Mouse (Mus musculus) lung, embryonic 14.5 days (tissue): ENCODE data around the gene Wdr64. TPM values are rescaled to one million over a fixed set of nuclear protein-coding genes. Genes with fewer than 3 reads are reported as not detected.

ENCODE experiments used
- ATAC-seq: fragments of 200-750 bp; cut with Nextera tagmentation; 2 replicates; pipeline ENCODE4 v1.8.0; 2017; ENCODE audit warnings: mild to moderate bottlenecking, moderate TSS enrichment, moderate library complexity; ENCODE audit not compliant: insufficient read depth
- DNase-seq: peaks from one replicate; pipeline ENCODE4 v3.0.0-alpha.2; 2015
- H3K27ac ChIP-seq: fragments of 300-500 bp; sonication (generic); 2 replicates; pipeline ENCODE4 v1.5.1; 2014; ENCODE audit warnings: low read depth, mild to moderate bottlenecking, moderate library complexity
- H3K27me3 ChIP-seq: fragments of 300-500 bp; sonication (generic); 2 replicates; pipeline ENCODE4 v1.6.1; 2014; ENCODE audit warnings: low read length, control low read depth; ENCODE audit not compliant: insufficient read depth
- H3K36me3 ChIP-seq: fragments of 300-500 bp; sonication (generic); 2 replicates; pipeline ENCODE4 v1.6.1; 2014; ENCODE audit warnings: control low read depth; ENCODE audit not compliant: insufficient read depth
- H3K4me1 ChIP-seq: fragments of 300-500 bp; sonication (generic); 2 replicates; pipeline ENCODE4 v1.6.1; 2014; ENCODE audit warnings: antibody characterized with exemption, control low read depth; ENCODE audit not compliant: insufficient read depth
- H3K4me2 ChIP-seq: fragments of 300-500 bp; sonication (generic); 2 replicates; pipeline ENCODE4 v1.6.1; 2014; ENCODE audit warnings: mild to moderate bottlenecking
- H3K4me3 ChIP-seq: fragments of 300-500 bp; sonication (generic); 2 replicates; pipeline ENCODE4 v1.5.1; 2014; ENCODE audit warnings: low read depth, low read length
- H3K9ac ChIP-seq: fragments of 300-500 bp; sonication (generic); 2 replicates; pipeline ENCODE4 v1.6.1; 2014
- H3K9me3 ChIP-seq: fragments of 300-500 bp; sonication (generic); 2 replicates; pipeline ENCODE4 v1.6.1; 2016; ENCODE audit warnings: low read depth, low read length, control low read depth
- CTCF ChIP-seq: IDR thresholded peaks from 2 replicates; pipeline ENCODE4 v1.5.1; 2016; ENCODE audit warnings: antibody characterized with exemption, low read depth
- WGBS: fragments of 180-500 bp; shearing (Covaris S2); extraction: QIAGEN DNeasy Blood & Tissue Kit; methylation state at CpG from one replicate; pipeline ENCODE4 v1.1.7; 2014; 5-methylcytosine and 5-hydroxymethylcytosine counted together
- polyA plus RNA-seq: library from polyadenylated mRNA; unstranded; fragments of >200 nt; fragmentation: Nextera tagmentation; extraction: Ambion mirVana; gene quantifications from 2 replicates; pipeline ENCODE4 v1.2.1, GENCODE M21; 2014

Wdr64 gene
- polyA plus RNA-seq, 1 experiment from 2014 or later: not detected

DNA sequence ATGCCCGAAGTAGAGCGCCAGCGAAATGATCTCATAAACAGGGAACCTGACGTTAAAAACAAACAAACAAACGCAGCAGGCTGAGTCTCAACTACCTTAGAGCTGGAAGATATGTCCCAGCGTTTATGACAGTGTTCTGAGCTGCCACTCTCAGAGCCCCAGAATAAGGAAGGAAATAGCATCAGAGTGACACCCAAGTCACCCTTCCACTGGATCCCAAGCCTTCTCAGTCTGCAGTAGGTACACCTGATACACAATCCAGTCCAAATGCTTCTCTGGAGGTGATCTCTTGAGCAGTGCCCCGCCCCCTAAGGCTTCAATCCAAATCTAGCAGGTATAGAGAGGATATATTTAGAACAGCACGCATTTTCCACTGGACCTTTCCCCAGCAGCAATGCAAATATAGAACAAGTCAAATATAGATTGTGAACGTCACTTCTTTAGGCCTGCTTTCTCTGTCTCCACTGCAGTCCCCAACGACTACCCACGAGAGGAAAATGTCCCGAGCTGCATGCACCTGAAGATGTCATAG lies 4.9 kb upstream of the Wdr64 start:
- ATAC-seq (peak; percentile 7; the same call in 1 of the 2 replicates), DNase-seq (peak; percentile 28)
- no peaks in the 10 kb centered on the region for H3K27me3 ChIP-seq
- no peaks in the 10 kb centered on the region for H3K4me1 ChIP-seq
- no peaks in the 10 kb centered on the region for H3K36me3 ChIP-seq
- WGBS: 31% methylated on average over 12 of the region's 12 CpGs
- H3K4me3 ChIP-seq: peak overlapping the region; percentile 72
- H3K9ac ChIP-seq: peak overlapping the region; percentile 36; the same call in 1 of the 2 replicates
- TF ChIP-seq CTCF: no peak
- peak overlapping the region; percentile 59 for H3K4me2 ChIP-seq
- H3K27ac ChIP-seq: peak overlapping the region; percentile 15; the same call in 1 of the 2 replicates
- H3K9me3 ChIP-seq: no peaks in the 10 kb centered on the region

DNA sequence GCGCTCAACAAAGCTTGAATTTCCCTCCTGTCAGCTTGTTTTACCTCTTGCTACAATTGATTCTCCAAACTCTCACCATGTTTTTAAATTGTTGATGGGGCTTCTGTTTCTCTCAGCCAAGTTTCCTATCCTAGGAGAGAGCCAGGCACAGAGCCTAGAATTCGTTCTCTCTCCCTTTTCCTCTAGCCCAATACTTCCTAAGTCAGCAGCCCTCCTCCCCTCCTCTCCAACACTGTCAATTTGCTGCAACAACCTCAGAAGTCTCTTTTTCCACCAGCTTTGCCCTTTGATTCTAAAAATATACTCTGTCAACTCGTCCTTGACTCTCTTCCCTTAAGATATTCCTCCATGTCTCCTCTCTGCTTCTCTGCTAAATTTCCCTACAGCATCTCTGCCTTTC lies 982 bp downstream of the Wdr64 start:
- Histone ChIP-seq H3K4me1 (no peaks in the 10 kb centered on the region), H3K27ac (no peak overlapping the region), H3K4me3 (no peak overlapping the region), H3K27me3 (no peaks in the 10 kb centered on the region), H3K9ac (no peak overlapping the region), H3K36me3 (no peaks in the 10 kb centered on the region), H3K9me3 (no peaks in the 10 kb centered on the region), H3K4me2 (no peak overlapping the region)
- TF ChIP-seq CTCF: no peak
- ATAC-seq (no peak), DNase-seq (no peak)
- 52% methylated on average over 3 of the region's 3 CpGs for WGBS

DNA sequence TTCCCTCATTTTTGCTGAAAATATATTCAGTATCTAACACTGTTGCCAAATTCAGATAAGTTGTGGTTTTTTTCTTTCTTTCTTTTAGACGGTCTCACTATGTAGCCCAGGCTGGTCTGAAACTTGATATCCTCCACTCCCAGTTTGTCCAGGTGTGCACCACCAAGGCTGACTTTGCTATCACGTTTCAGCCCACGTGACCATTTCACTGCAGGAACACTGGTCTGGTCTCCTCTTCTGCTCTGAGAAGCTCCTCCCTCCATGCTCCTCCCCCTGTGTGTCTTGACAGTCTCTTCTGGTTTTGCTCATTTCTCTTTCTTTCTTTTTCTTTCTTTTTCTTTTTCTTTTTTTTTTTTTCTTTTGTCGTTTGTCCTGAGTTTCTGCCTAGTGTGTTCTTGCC lies 1.4 kb downstream of the Wdr64 start:
- ATAC-seq (peak; percentile 24; the same call in 1 of the 2 replicates), DNase-seq (no peak)
- no peak for TF ChIP-seq CTCF
- Histone ChIP-seq H3K27ac (no peak overlapping the region), H3K9me3 (no peaks in the 10 kb centered on the region), H3K9ac (no peak overlapping the region), H3K4me2 (no peak overlapping the region), H3K4me1 (no peaks in the 10 kb centered on the region), H3K4me3 (no peak overlapping the region), H3K27me3 (no peaks in the 10 kb centered on the region), H3K36me3 (no peaks in the 10 kb centered on the region)
- 26% methylated on average over 4 of the region's 4 CpGs for WGBS

DNA sequence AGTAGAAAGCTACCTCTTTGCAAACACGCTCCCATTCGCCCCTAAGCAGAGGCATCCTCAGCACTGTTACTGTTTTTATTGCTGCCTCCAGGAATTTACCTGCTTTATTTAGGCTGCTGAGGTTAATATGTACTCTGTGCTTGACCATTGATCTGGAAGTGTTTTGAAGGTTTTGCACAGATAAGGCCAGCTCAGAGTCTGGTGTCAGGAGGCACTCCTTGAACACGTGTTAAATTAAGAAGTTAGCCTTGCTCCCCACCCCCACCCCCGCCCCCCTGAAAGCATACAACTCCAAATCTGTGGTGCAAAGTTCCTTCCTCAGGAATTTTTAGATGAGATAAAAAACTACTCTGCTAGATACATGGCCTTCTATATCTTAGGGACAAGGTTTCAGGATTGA lies 2.8 kb downstream of the Wdr64 start:
- Histone ChIP-seq H3K9me3 (no peaks in the 10 kb centered on the region), H3K4me1 (no peaks in the 10 kb centered on the region), H3K27me3 (no peaks in the 10 kb centered on the region), H3K4me2 (no peak overlapping the region), H3K36me3 (no peaks in the 10 kb centered on the region), H3K4me3 (no peak overlapping the region), H3K9ac (no peak overlapping the region), H3K27ac (no peak overlapping the region)
- WGBS: 58% methylated on average over 4 of the region's 4 CpGs
- no peak for DNase-seq
- no peak for ATAC-seq
- TF ChIP-seq CTCF: no peak

DNA sequence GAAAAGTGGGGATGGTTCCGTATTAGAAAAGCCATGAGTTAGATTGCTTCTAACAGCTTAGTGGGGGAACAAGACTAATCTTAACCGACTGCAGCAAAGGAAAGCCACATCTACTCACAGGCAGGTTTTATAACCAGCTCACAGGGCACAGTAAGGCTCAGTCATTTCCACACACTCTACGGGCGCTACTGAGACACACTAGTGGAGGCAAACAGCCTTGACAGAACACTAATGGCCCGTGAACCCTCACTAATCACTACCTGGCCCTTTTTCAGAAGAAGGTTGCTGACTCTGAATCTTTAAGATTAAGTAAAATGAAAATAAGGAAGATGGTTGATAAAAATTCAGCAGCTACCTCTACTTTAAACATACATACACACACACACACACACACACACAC lies 9.2 kb downstream of the Wdr64 start:
- Histone ChIP-seq H3K9ac (no peak overlapping the region), H3K27ac (no peak overlapping the region), H3K4me3 (no peak overlapping the region), H3K9me3 (no peaks in the 10 kb centered on the region), H3K27me3 (no peaks in the 10 kb centered on the region), H3K36me3 (no peaks in the 10 kb centered on the region), H3K4me1 (no peaks in the 10 kb centered on the region), H3K4me2 (no peak overlapping the region)
- WGBS: 70% methylated on average over 5 of the region's 5 CpGs
- no peak for ATAC-seq
- DNase-seq: no peak
- no peak for TF ChIP-seq CTCF

DNA sequence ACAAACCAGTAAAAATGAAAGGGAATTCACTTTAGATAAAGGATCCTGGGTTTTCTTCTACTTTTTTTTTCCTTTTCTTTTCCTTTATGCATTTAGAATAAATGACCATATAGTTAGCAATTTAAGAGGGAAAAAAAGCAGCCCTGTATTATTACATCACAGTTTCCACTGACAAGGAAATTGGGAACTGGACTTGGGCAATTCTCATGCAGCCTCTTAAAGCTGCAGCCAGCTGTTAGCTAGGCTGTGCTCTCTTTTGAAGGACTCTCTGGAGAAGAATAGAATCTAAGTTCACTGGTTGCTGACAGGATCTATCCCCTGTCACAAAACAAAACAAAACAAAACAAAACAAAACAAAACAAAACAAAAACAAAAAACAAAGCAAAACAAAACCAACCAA lies 9.6 kb downstream of the Wdr64 start:
- H3K27me3 ChIP-seq: no peaks in the 10 kb centered on the region
- no peak for TF ChIP-seq CTCF
- H3K4me2 ChIP-seq: no peak overlapping the region
- ATAC-seq (no peak), DNase-seq (peak; percentile 17)
- H3K9me3 ChIP-seq: no peaks in the 10 kb centered on the region
- no peak overlapping the region for H3K4me3 ChIP-seq
- no peaks in the 10 kb centered on the region for H3K36me3 ChIP-seq
- H3K4me1 ChIP-seq: no peaks in the 10 kb centered on the region
- H3K27ac ChIP-seq: no peak overlapping the region
- no peak overlapping the region for H3K9ac ChIP-seq

DNA sequence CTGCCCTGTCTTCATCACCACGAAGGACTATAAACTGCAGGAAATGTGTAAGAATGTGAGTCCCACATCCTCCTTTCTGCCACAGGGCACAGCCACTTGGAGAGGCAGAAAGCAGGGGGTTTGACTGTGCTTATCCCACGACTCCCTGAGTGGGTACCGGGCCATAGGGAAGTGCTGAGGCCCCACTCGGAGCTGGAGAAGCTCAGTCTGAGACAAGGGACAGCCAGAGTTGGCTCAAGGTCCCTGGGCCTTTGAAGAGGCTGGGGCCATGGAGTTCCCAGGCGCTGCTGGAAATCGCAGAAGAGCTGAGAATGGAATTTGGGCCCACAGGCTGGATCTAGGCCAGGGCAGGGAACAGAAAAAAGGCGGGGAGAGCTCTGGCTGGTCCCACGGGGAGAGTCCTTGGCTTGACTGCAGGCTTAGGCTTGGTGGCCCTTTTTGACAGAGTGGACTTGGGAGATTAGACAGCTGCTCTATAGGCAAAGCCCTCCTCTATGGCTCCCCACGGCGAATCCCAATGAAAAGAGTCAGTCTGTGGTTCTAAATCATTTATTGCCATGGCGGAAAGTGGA lies 14.0 kb downstream of the Wdr64 start:
- Histone ChIP-seq H3K27me3 (no peaks in the 10 kb centered on the region), H3K4me1 (no peaks in the 10 kb centered on the region), H3K9me3 (no peaks in the 10 kb centered on the region), H3K4me3 (no peak overlapping the region), H3K4me2 (no peak overlapping the region), H3K36me3 (no peaks in the 10 kb centered on the region), H3K9ac (no peak overlapping the region), H3K27ac (no peak overlapping the region)
- ATAC-seq (peak; percentile 78; the same call in 1 of the 2 replicates), DNase-seq (peak; percentile 50)
- 69% methylated on average over 11 of the region's 11 CpGs for WGBS
- TF ChIP-seq CTCF: no peak
